Mouse (Mus musculus): Measurements from ENCODE around the gene Lrba.
A peak's percentile ranks its signal among the peaks of the same experiment; 100 is the strongest.

Gene Lrba

GRCm38 (mm10) chr3:86677573-86678155 lies 453.2 kb downstream of the Lrba start:
- DNase-seq (ENCODE audit: low read depth, low spot score): no peak

GRCm38 (mm10) chr3:86687571-86688209 lies 463.2 kb downstream of the Lrba start:
- peak; percentile 50 for DNase-seq (ENCODE audit: low read depth, low spot score)

DNA sequence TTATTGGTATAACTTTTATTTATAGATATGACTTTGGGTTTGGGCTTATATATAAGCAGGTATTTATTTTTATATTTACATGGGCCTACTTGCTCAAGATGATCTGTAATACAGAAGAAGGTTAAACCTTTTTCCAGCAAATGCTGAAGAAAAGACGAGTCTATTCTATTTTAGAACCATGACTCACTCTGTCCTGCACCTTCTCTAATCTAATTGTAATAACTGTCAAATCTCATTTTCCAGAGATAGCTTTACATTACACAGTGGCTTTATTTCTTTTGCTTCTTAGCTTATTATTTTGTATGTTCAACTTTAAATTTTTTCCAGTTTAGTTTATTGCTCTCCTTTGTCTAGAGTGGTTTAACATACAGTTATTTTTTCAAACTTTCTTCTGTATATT lies 464.0 kb downstream of the Lrba start:
- DNase-seq (ENCODE audit: low read depth, low spot score): no peak

- no peak for DNase-seq (ENCODE audit: low read depth, low spot score)
Measured at GRCm38 (mm10) chr3:86689305-86689704, 464.8 kb downstream of the Lrba start.

- no peak for DNase-seq (ENCODE audit: low read depth, low spot score)
Measured at GRCm38 (mm10) chr3:86692779-86693178, 468.3 kb downstream of the Lrba start.

DNA sequence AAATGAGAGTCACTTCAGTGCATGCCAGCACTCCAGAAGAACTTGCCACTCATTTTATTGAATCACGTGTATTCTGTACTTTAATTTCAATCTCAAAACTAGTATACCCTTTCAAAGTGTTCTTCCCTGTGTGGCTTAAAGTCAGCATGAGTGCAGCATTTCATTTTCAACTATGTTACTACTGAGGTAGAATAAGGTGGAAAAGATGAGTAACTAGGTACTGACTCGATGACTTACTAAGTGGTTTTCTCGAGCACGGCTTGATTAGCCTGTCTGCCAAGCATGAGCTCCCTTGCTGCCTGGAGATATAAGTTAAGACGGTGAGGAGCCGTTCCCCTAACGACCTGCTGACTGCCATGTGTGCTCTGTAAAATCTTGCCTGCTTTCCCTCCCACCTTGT lies 469.1 kb downstream of the Lrba start:
- DNase-seq (ENCODE audit: low read depth, low spot score): no peak

- DNase-seq (ENCODE audit: low read depth, low spot score): no peak
Measured at GRCm38 (mm10) chr3:86698947-86699346, 474.5 kb downstream of the Lrba start.

DNA sequence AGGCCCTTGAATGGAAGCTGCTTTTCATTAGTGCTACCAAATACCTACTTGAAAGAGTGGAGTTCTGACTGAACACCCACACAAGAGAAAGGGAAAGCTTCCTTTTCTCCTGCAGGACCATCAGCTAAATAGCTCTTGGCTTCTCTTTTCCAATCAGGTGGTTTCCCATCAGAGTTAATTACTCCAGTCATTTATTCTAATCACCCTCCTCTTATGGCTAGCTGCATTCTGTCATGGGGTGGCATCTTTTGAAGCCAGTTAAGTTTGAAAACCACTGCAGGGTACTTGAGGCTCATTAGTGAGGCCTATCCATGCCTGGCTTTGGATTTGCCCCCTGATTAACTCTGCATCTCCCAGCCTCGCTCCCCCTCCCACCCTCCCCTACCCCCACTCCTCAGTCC lies 476.7 kb downstream of the Lrba start:
- no peak for DNase-seq (ENCODE audit: low read depth, low spot score)

GRCm38 (mm10) chr3:86709472-86709871 lies 485.0 kb downstream of the Lrba start:
- no peak for DNase-seq (ENCODE audit: low read depth, low spot score)

DNA sequence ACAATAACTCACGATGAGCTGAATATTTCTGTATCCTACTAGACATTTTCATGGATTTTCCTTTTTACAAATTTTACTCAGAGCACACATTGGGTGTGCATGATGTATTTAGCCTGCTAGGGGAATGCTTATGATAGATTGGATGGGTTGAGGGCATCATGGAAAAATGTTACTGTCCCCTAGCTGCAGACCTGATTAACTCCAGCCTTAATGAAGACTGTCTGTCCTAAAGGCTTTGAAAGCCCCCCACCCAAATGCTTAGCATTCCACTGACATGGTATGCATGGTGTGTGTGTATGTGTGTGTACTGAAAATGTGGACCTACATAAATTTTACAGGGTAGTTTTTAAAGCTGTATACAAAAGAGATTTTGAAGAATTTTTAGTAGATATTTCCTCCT lies 487.1 kb downstream of the Lrba start:
- DNase-seq (ENCODE audit: low read depth, low spot score): no peak

GRCm38 (mm10) chr3:86712758-86713157 lies 488.3 kb downstream of the Lrba start:
- no peak for DNase-seq (ENCODE audit: low read depth, low spot score)

- DNase-seq (ENCODE audit: low read depth, low spot score): no peak
Measured at GRCm38 (mm10) chr3:86714446-86714845, 490.0 kb downstream of the Lrba start.

DNA sequence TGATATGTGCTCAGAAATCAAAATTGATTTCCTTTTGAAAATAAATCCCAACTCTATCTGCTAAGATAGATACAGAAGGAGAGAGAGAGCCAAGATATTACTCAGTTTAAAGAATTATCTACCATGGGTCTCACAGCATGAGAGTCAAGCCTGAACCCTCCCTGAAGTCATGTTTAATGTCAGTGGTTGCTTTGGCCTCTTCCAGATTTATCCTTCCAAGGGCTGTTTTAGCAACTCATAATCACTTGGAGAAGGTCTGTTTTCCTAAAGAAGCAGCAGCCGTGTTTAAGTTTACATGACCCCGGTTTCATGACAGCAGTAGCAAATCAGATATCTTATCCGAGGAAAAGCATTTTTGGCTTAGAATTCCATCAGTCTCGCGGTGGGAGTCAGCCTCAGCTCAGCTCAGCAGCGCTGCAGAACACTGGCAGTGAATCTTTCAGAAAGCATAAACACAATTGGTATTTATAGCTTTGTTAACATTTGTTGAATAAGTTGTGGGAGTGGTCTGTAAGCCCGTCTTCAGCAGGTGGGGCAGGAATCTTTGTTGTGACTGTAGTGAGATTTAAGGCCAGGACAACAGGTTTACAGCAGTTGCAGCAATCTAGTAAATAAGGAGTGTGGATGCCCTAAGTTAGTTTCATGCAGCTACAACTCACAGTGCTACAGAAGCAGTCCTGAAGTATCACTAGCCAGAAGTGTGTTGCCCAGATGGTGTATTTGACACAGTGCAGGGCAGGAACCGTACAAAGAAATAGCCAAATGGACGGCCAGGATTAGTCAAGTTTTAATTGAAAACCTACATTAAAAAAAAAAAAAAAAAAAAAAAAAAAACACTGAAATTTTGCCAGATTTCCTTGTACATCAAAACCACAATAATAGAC lies 499.2 kb downstream of the Lrba start:
- no peak for DNase-seq (ENCODE audit: low read depth, low spot score)

DNA sequence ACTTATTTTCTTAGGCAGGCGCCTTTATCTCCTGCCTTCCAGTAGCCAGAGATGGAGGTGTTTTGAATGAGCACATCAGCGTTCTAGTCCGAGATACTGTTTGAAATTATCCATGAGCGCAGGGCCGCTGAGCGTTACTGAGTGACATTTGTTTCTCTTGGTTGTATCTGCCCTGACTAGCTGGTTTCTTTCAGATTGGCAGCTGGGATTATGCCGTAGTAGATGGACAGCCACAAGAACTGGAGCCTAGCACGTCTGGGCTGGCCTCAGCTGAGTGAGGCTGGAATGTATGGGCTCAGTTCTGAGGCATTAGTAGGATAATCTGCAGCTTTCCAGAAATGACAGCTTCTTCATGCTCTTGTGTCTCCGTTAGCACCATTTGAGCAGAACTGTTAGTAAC lies 500.6 kb downstream of the Lrba start:
- no peak for DNase-seq (ENCODE audit: low read depth, low spot score)

GRCm38 (mm10) chr3:86738831-86739230 lies 514.4 kb downstream of the Lrba start:
- no peak for DNase-seq (ENCODE audit: low read depth, low spot score)

- DNase-seq (ENCODE audit: low read depth, low spot score): no peak
Measured at GRCm38 (mm10) chr3:86739745-86740144, 515.3 kb downstream of the Lrba start.

GRCm38 (mm10) chr3:86745348-86745747 lies 520.9 kb downstream of the Lrba start:
- DNase-seq (ENCODE audit: low read depth, low spot score): no peak

- no peak for DNase-seq (ENCODE audit: low read depth, low spot score)
Measured at GRCm38 (mm10) chr3:86745769-86746512, 521.5 kb downstream of the Lrba start.

GRCm38 (mm10) chr3:86750652-86751051 lies 526.2 kb downstream of the Lrba start:
- DNase-seq (ENCODE audit: low read depth, low spot score): no peak

GRCm38 (mm10) chr3:86754178-86754577 lies 529.7 kb downstream of the Lrba start:
- no peak for DNase-seq (ENCODE audit: low read depth, low spot score)

DNA sequence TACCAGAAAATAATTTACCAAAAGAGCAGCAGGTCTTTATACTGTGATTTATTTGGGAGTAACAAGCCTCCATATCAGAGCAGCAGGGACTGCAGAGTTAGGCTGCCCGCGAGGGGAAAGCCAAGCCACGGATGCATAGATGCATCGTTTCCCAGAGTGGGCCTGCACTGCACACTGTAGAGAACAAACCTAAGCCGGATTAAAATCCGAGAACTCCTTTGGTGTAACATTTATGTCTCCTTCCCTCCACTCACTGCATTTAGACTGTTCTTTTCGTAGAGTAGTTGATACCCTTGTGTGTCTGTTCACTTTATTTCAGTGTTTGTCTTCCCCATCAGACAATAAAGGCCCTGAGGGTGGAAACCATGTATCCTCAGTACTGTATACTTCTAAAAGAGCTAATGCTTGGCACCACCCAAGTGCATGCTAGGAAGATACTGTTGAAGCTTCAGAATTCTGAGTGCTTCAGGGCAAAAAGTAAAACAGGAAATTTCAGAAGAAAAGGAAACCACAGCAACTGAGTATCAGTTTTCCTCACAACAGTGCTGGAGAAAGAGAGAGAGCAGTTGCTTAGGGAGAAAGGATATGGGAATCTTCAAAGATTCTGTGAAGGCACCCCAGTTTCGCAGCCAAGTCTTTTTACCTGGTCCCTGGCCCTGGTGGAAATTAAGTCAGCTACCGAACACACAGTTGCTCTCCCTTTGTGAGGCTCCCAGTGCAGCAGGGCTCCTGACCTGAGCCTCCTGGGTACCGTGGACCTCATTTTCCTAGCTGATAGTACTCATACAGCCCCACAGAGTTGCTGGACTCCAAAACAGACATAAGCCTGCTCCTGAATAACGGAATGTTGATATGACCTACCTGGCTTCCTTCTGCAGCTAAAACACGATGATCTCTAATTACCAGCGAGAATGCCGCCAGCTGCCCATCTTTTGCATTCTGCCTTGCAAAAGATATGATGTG lies 530.4 kb downstream of the Lrba start:
- DNase-seq (ENCODE audit: low read depth, low spot score): no peak
